Mouse (Mus musculus) CD8-positive naive resting alpha-beta T cell, adult 2 months (primary cell): ENCODE data around the gene Chst11.
A peak's percentile ranks its signal among the peaks of the same experiment; 100 is the strongest.

Experiments
- DNase-seq, 2 experiments: peaks; one replicate each; pipeline ENCODE4 v3.0.0; 2022; ENCODE audit warnings: low read depth in 2 of 2, low spot score in 2 of 2

The Chst11 gene

GRCm38 (mm10) chr10:83165521-83166243, 180.4 kb downstream of the Chst11 start:
- no peak for DNase-seq

DNA sequence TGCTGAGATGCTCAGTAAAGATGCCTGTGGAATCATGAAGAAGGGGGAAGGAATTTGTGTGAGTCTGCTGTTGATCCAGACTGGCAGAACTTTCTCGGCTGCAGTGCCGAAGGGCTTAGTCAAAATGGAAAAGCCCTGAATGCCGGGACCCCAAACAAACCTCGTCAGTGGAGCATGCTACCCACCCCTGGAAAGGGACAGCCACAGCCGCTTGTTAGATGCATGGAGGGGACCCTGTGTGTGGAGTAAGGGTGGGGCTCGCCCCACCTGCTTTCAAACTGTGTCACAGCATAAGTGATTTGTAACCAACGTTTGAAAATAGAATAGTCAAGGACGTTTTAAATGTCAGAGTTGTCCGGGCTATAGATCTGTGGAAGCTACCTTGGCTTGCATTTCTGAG, 181.0 kb downstream of the Chst11 start:
- DNase-seq: no peak

GRCm38 (mm10) chr10:83167492-83167891, 182.2 kb downstream of the Chst11 start:
- no peak for DNase-seq

- no peak for DNase-seq
These were observed 183.2 kb downstream of the Chst11 start for GRCm38 (mm10) chr10:83168303-83169056.

DNA sequence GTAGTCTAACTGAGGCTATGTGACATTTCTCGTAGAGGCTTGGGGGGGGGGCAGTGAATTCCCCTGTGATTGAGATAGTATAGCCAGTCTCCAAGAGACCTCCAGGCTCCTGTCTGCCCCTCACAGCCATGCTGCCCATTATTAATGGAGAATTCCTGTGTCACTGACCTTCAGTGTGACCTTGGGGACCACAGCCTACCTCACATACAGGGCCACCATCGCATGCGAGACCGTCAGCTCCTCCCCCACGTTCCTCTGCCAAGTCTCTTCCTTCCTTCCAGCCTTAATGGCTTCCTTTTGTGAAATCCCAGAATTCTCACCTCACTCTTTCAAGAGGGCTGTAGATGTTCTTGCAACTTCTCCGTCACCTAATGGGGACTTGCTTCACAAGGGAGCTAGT, 184.3 kb downstream of the Chst11 start:
- no peak for DNase-seq

DNA sequence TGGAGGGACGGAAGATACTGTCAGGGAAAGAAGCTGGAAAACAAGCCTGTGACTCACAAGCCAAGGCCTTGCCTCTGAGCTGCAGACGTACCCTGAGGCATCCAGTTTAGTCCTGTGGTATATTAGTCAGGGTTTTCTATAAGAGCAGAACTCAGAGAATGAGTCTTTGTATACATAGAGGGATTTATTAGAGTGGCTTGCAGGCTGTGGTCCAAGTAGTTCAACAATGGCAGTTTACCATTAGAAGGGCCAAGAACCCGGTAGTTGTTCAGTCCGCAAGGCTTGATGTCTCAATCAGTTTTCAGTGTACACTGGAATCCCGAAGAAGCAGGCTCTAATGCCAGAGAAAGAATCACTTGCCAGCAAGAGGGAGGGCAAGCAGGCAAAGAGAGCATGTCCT, 192.9 kb downstream of the Chst11 start:
- no peak for DNase-seq

GRCm38 (mm10) chr10:83178661-83179060, 193.4 kb downstream of the Chst11 start:
- DNase-seq: no peak

DNA sequence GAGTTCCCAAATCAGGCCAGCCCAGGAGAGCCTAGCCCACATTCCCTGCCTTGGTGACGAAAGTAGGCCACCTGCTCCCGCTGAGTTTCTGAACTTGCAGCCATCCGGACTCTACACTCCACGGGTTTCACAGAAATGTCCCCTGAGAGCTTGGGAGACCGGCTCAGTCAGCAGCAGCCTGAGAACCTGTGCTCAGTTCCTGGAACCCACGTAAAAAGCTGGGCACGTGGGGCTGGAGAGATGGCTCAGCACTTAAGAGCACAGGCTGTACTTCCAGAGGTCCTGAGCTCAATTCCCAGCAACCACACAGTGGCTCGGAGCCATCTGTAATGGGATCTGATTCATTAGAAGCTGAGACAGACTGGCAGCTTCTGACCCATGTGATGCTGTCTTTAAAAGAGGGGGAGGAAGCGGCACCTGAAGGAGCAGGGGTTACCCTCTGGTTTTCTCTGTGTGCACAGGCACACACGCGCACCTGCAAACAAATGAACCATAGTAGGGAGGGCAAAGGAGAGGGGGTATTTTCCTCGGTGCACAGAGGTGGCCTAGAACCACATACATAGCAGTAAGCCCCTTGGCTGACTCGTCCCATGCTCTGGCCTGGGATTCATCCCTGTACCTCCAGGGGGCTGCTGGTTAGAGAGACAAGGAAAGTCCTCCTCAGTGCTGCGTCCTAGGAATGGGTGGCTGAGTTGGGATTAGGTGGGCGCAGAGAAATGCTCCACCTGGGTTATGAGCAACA, 196.7 kb downstream of the Chst11 start:
- no peak for DNase-seq

DNA sequence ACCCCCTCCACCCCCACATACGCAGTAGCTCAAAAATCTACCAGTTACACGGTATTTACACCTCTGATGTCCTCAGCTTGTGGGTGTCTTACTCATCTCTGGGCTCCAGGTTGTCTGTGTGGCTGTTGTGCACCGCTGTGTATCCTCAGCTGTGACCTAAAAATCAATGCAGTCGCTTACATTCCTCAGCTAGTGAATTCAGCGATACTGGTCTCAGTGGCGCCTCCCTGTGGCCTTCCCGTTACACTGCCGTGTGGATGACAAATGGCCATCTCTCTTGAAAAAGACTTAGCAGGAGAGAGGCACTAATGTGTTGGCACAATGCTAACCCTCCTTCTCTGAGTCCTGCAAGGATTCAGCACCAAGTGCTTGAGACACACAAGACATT, 197.3 kb downstream of the Chst11 start:
- DNase-seq: peak; percentile 19 to 44

DNA sequence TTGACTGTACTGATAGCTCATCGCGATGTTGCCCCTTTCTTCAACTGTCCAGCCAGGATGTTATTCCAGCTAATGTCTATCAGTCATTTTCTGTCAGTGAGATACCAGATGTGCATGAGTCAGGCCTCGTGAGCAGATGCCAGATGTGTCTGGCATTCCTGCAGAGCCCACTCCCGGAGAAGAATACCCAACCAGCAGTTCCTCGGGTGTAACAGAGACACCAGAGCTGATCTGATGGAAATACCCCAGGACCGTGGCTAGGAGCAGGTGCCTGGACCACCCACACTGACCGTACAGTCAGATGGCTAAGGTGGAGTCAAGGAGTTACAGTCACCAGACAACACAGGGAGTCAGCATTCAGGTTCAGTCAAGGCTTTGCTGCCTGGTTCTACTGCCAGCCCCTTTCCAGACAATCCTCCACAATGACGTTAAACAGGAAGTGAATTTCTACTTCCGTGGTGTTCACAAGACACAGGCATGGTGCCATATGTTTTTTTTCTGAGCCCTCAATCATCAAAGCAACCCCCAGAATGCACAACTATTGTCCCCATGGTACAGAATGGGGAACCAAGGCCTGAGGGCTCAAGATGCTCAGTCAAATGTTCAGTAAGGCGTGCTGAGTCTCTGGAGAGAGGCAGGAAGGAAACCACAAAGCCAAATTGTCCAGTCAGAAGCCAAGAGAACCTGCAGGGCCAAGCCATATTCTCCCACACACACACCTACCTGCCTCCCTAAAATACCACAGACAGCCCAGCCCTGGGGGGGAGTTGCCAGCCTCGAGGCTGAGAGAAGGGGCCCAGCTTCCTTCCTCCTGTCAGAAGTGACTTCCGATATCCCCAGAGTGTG, 198.6 kb downstream of the Chst11 start:
- DNase-seq: no peak

GRCm38 (mm10) chr10:83184480-83185069, 199.3 kb downstream of the Chst11 start:
- no peak for DNase-seq

DNA sequence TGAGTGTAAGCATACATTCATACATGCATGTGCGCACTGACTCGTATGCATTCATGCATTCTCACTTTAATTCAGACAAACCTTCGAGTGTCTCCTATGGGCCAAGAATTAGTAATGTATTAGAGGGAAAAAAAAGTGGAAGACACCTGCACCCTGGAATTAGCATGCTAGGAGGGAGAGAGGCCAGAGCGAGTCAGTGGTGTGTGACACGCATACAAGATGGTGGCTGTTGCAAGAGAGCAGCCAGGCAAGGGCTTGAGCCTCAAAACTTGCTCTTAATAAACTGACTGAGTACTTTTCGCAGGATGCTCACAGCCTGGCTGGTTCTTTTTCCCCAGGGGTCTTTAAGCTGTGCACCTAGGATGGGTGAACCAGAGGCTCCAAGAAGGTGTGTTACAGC, 199.8 kb downstream of the Chst11 start:
- DNase-seq: no peak

DNA sequence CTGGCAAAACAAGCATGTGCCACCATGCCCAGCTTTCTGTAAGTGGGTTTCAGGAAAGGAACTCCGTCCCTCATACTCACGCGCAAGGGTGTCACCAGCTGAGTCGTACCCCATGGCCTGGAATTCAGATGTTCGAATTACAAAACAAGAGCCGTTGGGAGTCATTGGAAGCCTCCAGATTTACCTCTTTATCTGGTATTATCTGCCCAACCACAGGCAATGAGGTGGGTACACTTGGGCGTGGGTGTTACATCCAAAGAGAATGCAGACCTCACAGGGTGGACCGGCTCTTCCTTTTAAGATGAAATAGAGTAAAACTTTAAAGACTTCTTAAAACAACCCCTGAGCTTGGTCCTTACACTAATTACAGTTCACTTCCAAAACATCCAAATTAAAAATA, 200.9 kb downstream of the Chst11 start:
- no peak for DNase-seq

DNA sequence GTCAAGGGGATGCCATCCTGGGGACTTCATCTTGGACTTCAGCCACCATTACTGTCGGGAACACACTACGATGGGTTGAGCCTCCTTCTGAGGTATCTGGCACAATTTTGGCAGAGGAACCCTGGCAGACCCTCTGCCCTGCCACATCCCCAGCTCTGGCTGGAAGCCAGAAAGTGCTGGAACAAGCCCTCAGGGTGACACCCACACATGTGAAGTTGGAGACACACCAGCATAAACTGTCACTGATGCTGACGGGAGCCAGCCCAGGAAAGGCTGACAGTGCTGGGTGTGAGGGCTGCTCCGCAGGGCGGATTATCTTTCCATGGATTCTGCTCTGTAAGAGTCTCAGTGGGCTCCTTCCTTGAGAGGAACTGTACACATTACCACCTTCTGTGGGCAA, 201.7 kb downstream of the Chst11 start:
- DNase-seq: no peak

DNA sequence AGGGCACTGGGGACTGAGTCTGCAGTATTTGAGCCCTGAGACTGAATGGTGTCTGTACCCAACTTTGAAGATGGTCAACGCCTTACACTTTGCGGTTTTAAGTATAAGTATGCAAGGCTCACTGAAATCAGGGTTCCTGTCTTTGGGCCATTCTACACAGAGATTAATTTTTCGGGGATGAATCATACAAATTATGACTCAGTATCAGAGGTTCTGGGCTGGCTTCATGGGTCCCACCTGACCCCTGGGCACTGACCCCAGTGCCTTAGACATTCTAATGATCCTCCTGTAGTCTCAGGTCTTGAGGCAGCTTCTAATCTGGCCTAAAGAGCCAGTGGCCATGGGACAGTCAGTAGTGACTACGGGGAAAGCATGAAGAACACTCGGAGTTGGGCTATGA, 203.8 kb downstream of the Chst11 start:
- DNase-seq: no peak

- no peak for DNase-seq
These were observed 206.2 kb downstream of the Chst11 start for GRCm38 (mm10) chr10:83191476-83191875.

DNA sequence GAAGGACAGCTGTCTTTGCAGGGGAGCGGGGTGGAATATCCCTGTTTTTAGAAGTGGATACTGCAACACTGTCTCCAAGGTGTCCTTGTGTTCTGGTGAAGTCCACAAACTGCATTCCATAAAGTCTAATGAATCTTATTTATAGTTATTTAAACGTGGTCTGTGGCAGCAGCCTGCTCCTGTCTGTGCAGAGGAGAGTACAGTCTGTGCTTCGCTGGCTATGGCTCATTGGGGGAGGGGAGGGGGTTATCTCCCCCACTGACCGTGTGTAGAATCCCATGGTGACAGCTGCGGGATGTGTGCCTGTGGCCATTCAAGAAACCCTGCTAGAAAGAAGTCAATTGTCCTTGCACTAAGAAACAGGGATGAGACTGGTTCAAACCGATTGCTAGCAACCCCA, 206.7 kb downstream of the Chst11 start:
- DNase-seq: no peak

GRCm38 (mm10) chr10:83197690-83198336, 212.5 kb downstream of the Chst11 start:
- peak; percentile 55 to 74 for DNase-seq

DNA sequence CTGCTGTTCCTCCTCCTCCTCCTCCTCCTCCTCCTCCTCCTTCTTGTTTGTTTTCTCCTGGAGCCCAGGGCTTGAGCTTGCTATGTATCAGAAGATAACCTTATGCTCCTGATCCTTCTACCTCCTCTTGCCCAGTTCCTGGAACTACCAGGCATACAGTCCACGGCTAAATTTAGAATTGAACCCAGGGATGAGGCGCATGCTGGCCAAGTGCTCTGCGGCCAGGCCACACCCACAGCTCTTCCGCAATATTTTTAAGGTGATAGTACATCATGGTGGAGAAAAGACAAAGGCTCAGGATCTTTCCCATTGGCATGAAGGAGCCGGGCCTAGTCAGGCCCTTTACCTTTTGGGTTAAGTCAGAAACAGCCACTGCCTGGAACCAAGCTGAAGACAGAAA, 213.4 kb downstream of the Chst11 start:
- DNase-seq: no peak

- no peak for DNase-seq
These were observed 214.0 kb downstream of the Chst11 start for GRCm38 (mm10) chr10:83199290-83199689.
